Mouse (Mus musculus): ENCODE measurements around the gene Arpp21. TPM values are rescaled to one million over a fixed set of nuclear protein-coding genes. Genes with fewer than 3 reads are reported as not detected.

Gene Arpp21
- polyA plus RNA-seq, 1 experiment from 2014 or later: 32.7 TPM

GRCm38 (mm10) chr9:112152762-112153161 lies 83.0 kb downstream of the Arpp21 start:
- H3K27me3 ChIP-seq (replicated peaks; ENCODE audit: control insufficient read depth, insufficient read depth, low read length): no peaks in the 10 kb centered on the region
- ATAC-seq (ENCODE audit: low read depth) (no peak), DNase-seq (ENCODE audit: low spot score) (no peak)
- no peaks in the 10 kb centered on the region for H3K9me3 ChIP-seq (ENCODE audit: control insufficient read depth, low read length)
- no peaks in the 10 kb centered on the region for H3K4me1 ChIP-seq (ENCODE audit: control insufficient read depth, insufficient read depth, low read length)
- H3K9ac ChIP-seq (ENCODE audit: low read depth, low read length): no peak overlapping the region
- no peak overlapping the region for H3K27ac ChIP-seq (replicated peaks; ENCODE audit: low read depth, low read length)
- H3K36me3 ChIP-seq (ENCODE audit: control insufficient read depth, insufficient read depth, low read length): no peaks in the 10 kb centered on the region
- no peak overlapping the region for H3K4me3 ChIP-seq (ENCODE audit: low read depth, low read length)
- no peak overlapping the region for H3K4me2 ChIP-seq (ENCODE audit: low read depth, low read length)
- WGBS: 98% methylated on average over 2 of the region's 2 CpGs

GRCm38 (mm10) chr9:112151177-112151576 lies 84.6 kb downstream of the Arpp21 start:
- Histone ChIP-seq H3K4me1 (ENCODE audit: control insufficient read depth, insufficient read depth, low read length) (no peaks in the 10 kb centered on the region), H3K36me3 (ENCODE audit: control insufficient read depth, insufficient read depth, low read length) (no peaks in the 10 kb centered on the region), H3K9me3 (ENCODE audit: control insufficient read depth, low read length) (no peaks in the 10 kb centered on the region), H3K4me2 (ENCODE audit: low read depth, low read length) (no peak overlapping the region), H3K27me3 (replicated peaks; ENCODE audit: control insufficient read depth, insufficient read depth, low read length) (no peaks in the 10 kb centered on the region), H3K9ac (ENCODE audit: low read depth, low read length) (no peak overlapping the region), H3K27ac (replicated peaks; ENCODE audit: low read depth, low read length) (no peak overlapping the region), H3K4me3 (ENCODE audit: low read depth, low read length) (no peak overlapping the region)
- WGBS: 68% methylated on average over 5 of the region's 5 CpGs
- no peak for DNase-seq (ENCODE audit: low spot score)
- ATAC-seq (ENCODE audit: low read depth): no peak

- Histone ChIP-seq H3K36me3 (ENCODE audit: control insufficient read depth, insufficient read depth, low read length) (no peaks in the 10 kb centered on the region), H3K4me3 (ENCODE audit: low read depth, low read length) (no peak overlapping the region), H3K9ac (ENCODE audit: low read depth, low read length) (no peak overlapping the region), H3K9me3 (ENCODE audit: control insufficient read depth, low read length) (no peaks in the 10 kb centered on the region), H3K4me1 (ENCODE audit: control insufficient read depth, insufficient read depth, low read length) (no peaks in the 10 kb centered on the region), H3K27me3 (replicated peaks; ENCODE audit: control insufficient read depth, insufficient read depth, low read length) (no peaks in the 10 kb centered on the region), H3K4me2 (ENCODE audit: low read depth, low read length) (no peak overlapping the region), H3K27ac (replicated peaks; ENCODE audit: low read depth, low read length) (no peak overlapping the region)
- WGBS: 82% methylated on average over 8 of the region's 8 CpGs
- DNase-seq (ENCODE audit: low spot score) (no peak), ATAC-seq (ENCODE audit: low read depth) (no peak)
Measured at GRCm38 (mm10) chr9:112140658-112141057, 95.1 kb downstream of the Arpp21 start.

GRCm38 (mm10) chr9:112137820-112138219 lies 97.9 kb downstream of the Arpp21 start:
- ATAC-seq (ENCODE audit: low read depth) (no peak), DNase-seq (ENCODE audit: low spot score) (no peak)
- Histone ChIP-seq H3K27ac (replicated peaks; ENCODE audit: low read depth, low read length) (no peak overlapping the region), H3K4me1 (ENCODE audit: control insufficient read depth, insufficient read depth, low read length) (no peaks in the 10 kb centered on the region), H3K9ac (ENCODE audit: low read depth, low read length) (no peak overlapping the region), H3K27me3 (replicated peaks; ENCODE audit: control insufficient read depth, insufficient read depth, low read length) (no peaks in the 10 kb centered on the region), H3K36me3 (ENCODE audit: control insufficient read depth, insufficient read depth, low read length) (no peaks in the 10 kb centered on the region), H3K9me3 (ENCODE audit: control insufficient read depth, low read length) (no peaks in the 10 kb centered on the region), H3K4me2 (ENCODE audit: low read depth, low read length) (no peak overlapping the region), H3K4me3 (ENCODE audit: low read depth, low read length) (no peak overlapping the region)

- no peak overlapping the region for H3K27ac ChIP-seq (replicated peaks; ENCODE audit: low read depth, low read length)
- DNase-seq (ENCODE audit: low spot score) (peak; percentile 82), ATAC-seq (ENCODE audit: low read depth) (peak; percentile 87)
- H3K27me3 ChIP-seq (replicated peaks; ENCODE audit: control insufficient read depth, insufficient read depth, low read length): no peaks in the 10 kb centered on the region
- H3K4me3 ChIP-seq (ENCODE audit: low read depth, low read length): no peak overlapping the region
- WGBS: 29% methylated on average over 3 of the region's 3 CpGs
- no peaks in the 10 kb centered on the region for H3K36me3 ChIP-seq (ENCODE audit: control insufficient read depth, insufficient read depth, low read length)
- H3K9ac ChIP-seq (ENCODE audit: low read depth, low read length): no peak overlapping the region
- H3K9me3 ChIP-seq (ENCODE audit: control insufficient read depth, low read length): no peaks in the 10 kb centered on the region
- no peaks in the 10 kb centered on the region for H3K4me1 ChIP-seq (ENCODE audit: control insufficient read depth, insufficient read depth, low read length)
- H3K4me2 ChIP-seq (ENCODE audit: low read depth, low read length): no peak overlapping the region
Measured at GRCm38 (mm10) chr9:112130812-112131211, 104.9 kb downstream of the Arpp21 start.

- Histone ChIP-seq H3K4me3 (ENCODE audit: low read depth, low read length) (no peak overlapping the region), H3K4me2 (ENCODE audit: low read depth, low read length) (no peak overlapping the region), H3K9me3 (ENCODE audit: control insufficient read depth, low read length) (no peaks in the 10 kb centered on the region), H3K9ac (ENCODE audit: low read depth, low read length) (no peak overlapping the region), H3K36me3 (ENCODE audit: control insufficient read depth, insufficient read depth, low read length) (no peaks in the 10 kb centered on the region), H3K27me3 (replicated peaks; ENCODE audit: control insufficient read depth, insufficient read depth, low read length) (no peaks in the 10 kb centered on the region), H3K4me1 (ENCODE audit: control insufficient read depth, insufficient read depth, low read length) (0 out of 2 replicates have a peak, but pooled peaks cover 3% of the 10 kb centered on the region), H3K27ac (replicated peaks; ENCODE audit: low read depth, low read length) (no peak overlapping the region)
- DNase-seq (ENCODE audit: low spot score) (peak; percentile 33), ATAC-seq (ENCODE audit: low read depth) (peak; percentile 78)
- WGBS: 35% methylated on average over 10 of the region's 10 CpGs
Measured at GRCm38 (mm10) chr9:112124667-112125066, 111.1 kb downstream of the Arpp21 start.

GRCm38 (mm10) chr9:112124184-112124583 lies 111.6 kb downstream of the Arpp21 start:
- H3K4me3 ChIP-seq (ENCODE audit: low read depth, low read length): no peak overlapping the region
- no peak for ATAC-seq (ENCODE audit: low read depth)
- H3K4me1 ChIP-seq (ENCODE audit: control insufficient read depth, insufficient read depth, low read length): 0 out of 2 replicates have a peak, but pooled peaks cover 3% of the 10 kb centered on the region
- H3K27me3 ChIP-seq (replicated peaks; ENCODE audit: control insufficient read depth, insufficient read depth, low read length): no peaks in the 10 kb centered on the region
- H3K4me2 ChIP-seq (ENCODE audit: low read depth, low read length): no peak overlapping the region
- H3K9me3 ChIP-seq (ENCODE audit: control insufficient read depth, low read length): no peaks in the 10 kb centered on the region
- no peak overlapping the region for H3K27ac ChIP-seq (replicated peaks; ENCODE audit: low read depth, low read length)
- no peaks in the 10 kb centered on the region for H3K36me3 ChIP-seq (ENCODE audit: control insufficient read depth, insufficient read depth, low read length)
- no peak overlapping the region for H3K9ac ChIP-seq (ENCODE audit: low read depth, low read length)
- WGBS: 70% methylated on average over 4 of the region's 4 CpGs
- DNase-seq (ENCODE audit: low spot score): no peak

GRCm38 (mm10) chr9:112123421-112123828 lies 112.3 kb downstream of the Arpp21 start:
- Histone ChIP-seq H3K4me1 (ENCODE audit: control insufficient read depth, insufficient read depth, low read length) (peaks cover 6% of the 10 kb centered on the region), H3K4me2 (ENCODE audit: low read depth, low read length) (no peak overlapping the region; the same call in 1 of the 2 replicates), H3K9me3 (ENCODE audit: control insufficient read depth, low read length) (no peaks in the 10 kb centered on the region), H3K4me3 (ENCODE audit: low read depth, low read length) (no peak overlapping the region), H3K27ac (replicated peaks; ENCODE audit: low read depth, low read length) (no peak overlapping the region), H3K9ac (ENCODE audit: low read depth, low read length) (no peak overlapping the region), H3K27me3 (replicated peaks; ENCODE audit: control insufficient read depth, insufficient read depth, low read length) (no peaks in the 10 kb centered on the region), H3K36me3 (ENCODE audit: control insufficient read depth, insufficient read depth, low read length) (no peaks in the 10 kb centered on the region)
- WGBS: 52% methylated on average over 6 of the region's 6 CpGs
- ATAC-seq (ENCODE audit: low read depth) (peak; percentile 45; the same call in 1 of the 2 replicates), DNase-seq (ENCODE audit: low spot score) (peak; percentile 70)

- no peaks in the 10 kb centered on the region for H3K27me3 ChIP-seq (replicated peaks; ENCODE audit: control insufficient read depth, insufficient read depth, low read length)
- no peak overlapping the region for H3K9ac ChIP-seq (ENCODE audit: low read depth, low read length)
- H3K27ac ChIP-seq (replicated peaks; ENCODE audit: low read depth, low read length): no peak overlapping the region
- no peak for DNase-seq (ENCODE audit: low spot score)
- peaks cover 8% of the 10 kb centered on the region for H3K4me1 ChIP-seq (ENCODE audit: control insufficient read depth, insufficient read depth, low read length)
- 34% methylated on average over 3 of the region's 3 CpGs for WGBS
- ATAC-seq (ENCODE audit: low read depth): no peak
- no peak overlapping the region for H3K4me3 ChIP-seq (ENCODE audit: low read depth, low read length)
- H3K9me3 ChIP-seq (ENCODE audit: control insufficient read depth, low read length): no peaks in the 10 kb centered on the region
- H3K36me3 ChIP-seq (ENCODE audit: control insufficient read depth, insufficient read depth, low read length): no peaks in the 10 kb centered on the region
- no peak overlapping the region for H3K4me2 ChIP-seq (ENCODE audit: low read depth, low read length)
Measured at GRCm38 (mm10) chr9:112119535-112119934, 116.2 kb downstream of the Arpp21 start.

Data from embryonic facial prominence, embryonic 14.5 days (tissue).